Mouse (Mus musculus): ENCODE data around the gene Lama4. TPM values are rescaled to one million over a fixed set of nuclear protein-coding genes. Genes with fewer than 3 reads are reported as not detected.

Lama4 gene
- polyA plus RNA-seq, 1 experiment from 2014 or later, result 85.8 TPM

GRCm38 (mm10) chr10:38972221-38972946 is 7.1 kb downstream of the Lama4 start:
- no peak overlapping the region for H3K4me3 ChIP-seq
- 22% methylated on average over 7 of the region's 7 CpGs for WGBS
- no peaks in the 10 kb centered on the region for H3K27me3 ChIP-seq
- H3K4me1 ChIP-seq, result peaks cover 24% of the 10 kb centered on the region; the same call in 1 of the 2 replicates
- no peak overlapping the region for H3K4me2 ChIP-seq
- H3K9ac ChIP-seq, result no peak overlapping the region
- peaks cover 6% of the 10 kb centered on the region; the same call in 1 of the 2 replicates for H3K36me3 ChIP-seq
- no peak for ATAC-seq (ENCODE audit: insufficient number of reproducible peaks, low FRiP score, low TSS enrichment, low read depth)
- peak overlapping the region; percentile 59 for H3K27ac ChIP-seq
- H3K9me3 ChIP-seq, result no peaks in the 10 kb centered on the region

- no peak for ATAC-seq (ENCODE audit: insufficient number of reproducible peaks, low FRiP score, low TSS enrichment, low read depth)
- H3K27me3 ChIP-seq, result no peaks in the 10 kb centered on the region
- peaks cover 25% of the 10 kb centered on the region; the same call in 1 of the 2 replicates for H3K4me1 ChIP-seq
- H3K9ac ChIP-seq, result no peak overlapping the region
- peak overlapping the region; percentile 59 for H3K27ac ChIP-seq
- WGBS, result 11% methylated on average over 4 of the region's 4 CpGs
- no peak overlapping the region for H3K4me3 ChIP-seq
- no peaks in the 10 kb centered on the region for H3K9me3 ChIP-seq
- peaks cover 6% of the 10 kb centered on the region; the same call in 1 of the 2 replicates for H3K36me3 ChIP-seq
- H3K4me2 ChIP-seq, result peak overlapping the region; percentile 19; the same call in 1 of the 2 replicates
Observed at GRCm38 (mm10) chr10:38973016-38973415, 7.7 kb downstream of the Lama4 start.

- Histone ChIP-seq H3K9me3 (no peaks in the 10 kb centered on the region), H3K36me3 (peaks cover 6% of the 10 kb centered on the region; the same call in 1 of the 2 replicates), H3K27me3 (no peaks in the 10 kb centered on the region), H3K4me3 (no peak overlapping the region), H3K27ac (no peak overlapping the region), H3K4me1 (peaks cover 22% of the 10 kb centered on the region; the same call in 1 of the 2 replicates), H3K9ac (no peak overlapping the region), H3K4me2 (no peak overlapping the region)
- no peak for ATAC-seq (ENCODE audit: insufficient number of reproducible peaks, low FRiP score, low TSS enrichment, low read depth)
- WGBS, result 62% methylated on average over 1 of the region's 1 CpGs
Observed at GRCm38 (mm10) chr10:38978195-38978594, 12.9 kb downstream of the Lama4 start.

- H3K9me3 ChIP-seq, result no peaks in the 10 kb centered on the region
- no peak overlapping the region for H3K4me3 ChIP-seq
- no peak overlapping the region for H3K4me2 ChIP-seq
- H3K36me3 ChIP-seq, result no peaks in the 10 kb centered on the region
- H3K27ac ChIP-seq, result no peak overlapping the region
- WGBS, result 71% methylated on average over 5 of the region's 5 CpGs
- no peak for ATAC-seq (ENCODE audit: insufficient number of reproducible peaks, low FRiP score, low TSS enrichment, low read depth)
- no peak overlapping the region for H3K9ac ChIP-seq
- peaks cover 23% of the 10 kb centered on the region for H3K4me1 ChIP-seq
- H3K27me3 ChIP-seq, result no peaks in the 10 kb centered on the region
Observed at GRCm38 (mm10) chr10:38979699-38980098, 14.4 kb downstream of the Lama4 start.

- Histone ChIP-seq H3K4me3 (no peak overlapping the region), H3K27ac (peak overlapping the region; percentile 7; the same call in 1 of the 2 replicates), H3K27me3 (no peaks in the 10 kb centered on the region), H3K4me2 (no peak overlapping the region), H3K36me3 (no peaks in the 10 kb centered on the region), H3K9me3 (no peaks in the 10 kb centered on the region), H3K9ac (no peak overlapping the region), H3K4me1 (peaks cover 30% of the 10 kb centered on the region)
- 41% methylated on average over 3 of the region's 3 CpGs for WGBS
- ATAC-seq (ENCODE audit: insufficient number of reproducible peaks, low FRiP score, low TSS enrichment, low read depth), result no peak
Observed at GRCm38 (mm10) chr10:38980980-38981379, 15.7 kb downstream of the Lama4 start.

GRCm38 (mm10) chr10:38984358-38985075 is 19.2 kb downstream of the Lama4 start:
- Histone ChIP-seq H3K9ac (no peak overlapping the region), H3K4me2 (no peak overlapping the region), H3K27ac (peak overlapping the region; percentile 77), H3K27me3 (no peaks in the 10 kb centered on the region), H3K9me3 (no peaks in the 10 kb centered on the region), H3K36me3 (0 out of 2 replicates have a peak, but pooled peaks cover 4% of the 10 kb centered on the region), H3K4me3 (no peak overlapping the region), H3K4me1 (peaks cover 20% of the 10 kb centered on the region)
- no peak for ATAC-seq (ENCODE audit: insufficient number of reproducible peaks, low FRiP score, low TSS enrichment, low read depth)
- 52% methylated on average over 4 of the region's 4 CpGs for WGBS

- peaks cover 15% of the 10 kb centered on the region for H3K4me1 ChIP-seq
- H3K27me3 ChIP-seq, result no peaks in the 10 kb centered on the region
- H3K9me3 ChIP-seq, result no peaks in the 10 kb centered on the region
- 0 out of 2 replicates have a peak, but pooled peaks cover 4% of the 10 kb centered on the region for H3K36me3 ChIP-seq
- no peak overlapping the region for H3K4me2 ChIP-seq
- no peak overlapping the region for H3K4me3 ChIP-seq
- 48% methylated on average over 3 of the region's 3 CpGs for WGBS
- ATAC-seq (ENCODE audit: insufficient number of reproducible peaks, low FRiP score, low TSS enrichment, low read depth), result no peak
- H3K9ac ChIP-seq, result no peak overlapping the region
- H3K27ac ChIP-seq, result no peak overlapping the region
Observed at GRCm38 (mm10) chr10:38986053-38986452, 20.7 kb downstream of the Lama4 start.

- no peak overlapping the region for H3K9ac ChIP-seq
- 96% methylated on average over 1 of the region's 1 CpGs for WGBS
- no peaks in the 10 kb centered on the region for H3K9me3 ChIP-seq
- H3K27ac ChIP-seq, result no peak overlapping the region
- peaks cover 4% of the 10 kb centered on the region; the same call in 1 of the 2 replicates for H3K4me1 ChIP-seq
- no peaks in the 10 kb centered on the region for H3K27me3 ChIP-seq
- no peak overlapping the region for H3K4me2 ChIP-seq
- no peak overlapping the region for H3K4me3 ChIP-seq
- no peak for ATAC-seq (ENCODE audit: insufficient number of reproducible peaks, low FRiP score, low TSS enrichment, low read depth)
- 0 out of 2 replicates have a peak, but pooled peaks cover 4% of the 10 kb centered on the region for H3K36me3 ChIP-seq
Observed at GRCm38 (mm10) chr10:38992827-38993226, 27.5 kb downstream of the Lama4 start.

GRCm38 (mm10) chr10:38993632-38994424 is 28.5 kb downstream of the Lama4 start:
- 70% methylated on average over 2 of the region's 2 CpGs for WGBS
- H3K27me3 ChIP-seq, result no peaks in the 10 kb centered on the region
- ATAC-seq (ENCODE audit: insufficient number of reproducible peaks, low FRiP score, low TSS enrichment, low read depth), result no peak
- H3K9me3 ChIP-seq, result no peaks in the 10 kb centered on the region
- no peak overlapping the region for H3K4me3 ChIP-seq
- peaks cover 4% of the 10 kb centered on the region; the same call in 1 of the 2 replicates for H3K4me1 ChIP-seq
- no peak overlapping the region for H3K27ac ChIP-seq
- 0 out of 2 replicates have a peak, but pooled peaks cover 3% of the 10 kb centered on the region for H3K36me3 ChIP-seq
- no peak overlapping the region for H3K4me2 ChIP-seq
- no peak overlapping the region for H3K9ac ChIP-seq

- Histone ChIP-seq H3K4me2 (no peak overlapping the region), H3K27ac (peak overlapping the region; percentile 19; the same call in 1 of the 2 replicates), H3K9me3 (no peaks in the 10 kb centered on the region), H3K9ac (no peak overlapping the region), H3K4me1 (peaks cover 4% of the 10 kb centered on the region; the same call in 1 of the 2 replicates), H3K27me3 (no peaks in the 10 kb centered on the region), H3K4me3 (no peak overlapping the region), H3K36me3 (no peaks in the 10 kb centered on the region)
- ATAC-seq (ENCODE audit: insufficient number of reproducible peaks, low FRiP score, low TSS enrichment, low read depth), result no peak
- 64% methylated on average over 9 of the region's 9 CpGs for WGBS
Observed at GRCm38 (mm10) chr10:38994719-38995450, 29.6 kb downstream of the Lama4 start.

GRCm38 (mm10) chr10:38995896-38996295 is 30.6 kb downstream of the Lama4 start:
- Histone ChIP-seq H3K27ac (no peak overlapping the region), H3K9me3 (no peaks in the 10 kb centered on the region), H3K4me1 (peaks cover 4% of the 10 kb centered on the region; the same call in 1 of the 2 replicates), H3K9ac (no peak overlapping the region), H3K27me3 (no peaks in the 10 kb centered on the region), H3K4me2 (no peak overlapping the region), H3K36me3 (no peaks in the 10 kb centered on the region), H3K4me3 (no peak overlapping the region)
- WGBS, result 73% methylated on average over 2 of the region's 2 CpGs
- ATAC-seq (ENCODE audit: insufficient number of reproducible peaks, low FRiP score, low TSS enrichment, low read depth), result no peak

Data from limb, embryonic 15.5 days (tissue).